Mouse (Mus musculus) embryonic facial prominence, embryonic 11.5 days (tissue): ENCODE measurements around the gene Bcl2. TPM values are rescaled to one million over a fixed set of nuclear protein-coding genes. Genes with fewer than 3 reads are reported as not detected.

ENCODE experiments used
- ATAC-seq: fragments of 200-750 bp; cut with Nextera tagmentation; replicated peaks from 2 replicates; pipeline ENCODE4 v1.8.0; 2017; ENCODE audit warnings: low read depth; ENCODE audit not compliant: insufficient number of reproducible peaks, low FRiP score, low TSS enrichment
- DNase-seq: peaks from one replicate; pipeline ENCODE4 v3.0.0-alpha.2; 2015; ENCODE audit warnings: low spot score
- H3K27ac ChIP-seq: fragments of 300-500 bp; sonication (generic); replicated peaks from 2 replicates; pipeline ENCODE4 v1.5.1; 2014; ENCODE audit warnings: mild to moderate bottlenecking, low read depth, low read length, control low read depth
- H3K27me3 ChIP-seq: fragments of 300-500 bp; sonication (generic); 2 replicates; pipeline ENCODE4 v1.6.1; 2014; ENCODE audit warnings: mild to moderate bottlenecking, low read length, moderate library complexity, mixed read lengths; ENCODE audit not compliant: control insufficient read depth, insufficient read depth
- H3K36me3 ChIP-seq: fragments of 300-500 bp; sonication (generic); replicated peaks from 2 replicates; pipeline ENCODE4 v1.6.1; 2014; ENCODE audit warnings: low read depth, mild to moderate bottlenecking, low read length, moderate library complexity, mixed read lengths; ENCODE audit not compliant: control insufficient read depth, insufficient read depth
- H3K4me1 ChIP-seq: fragments of 300-500 bp; sonication (generic); 2 replicates; pipeline ENCODE4 v1.6.1; 2014; ENCODE audit warnings: low read length, mixed read lengths; ENCODE audit not compliant: control insufficient read depth, insufficient read depth
- H3K4me2 ChIP-seq: fragments of 300-500 bp; sonication (generic); 2 replicates; pipeline ENCODE4 v1.6.1; 2014; ENCODE audit warnings: low read depth, mild to moderate bottlenecking, control low read depth, low read length, moderate library complexity
- H3K4me3 ChIP-seq: fragments of 300-500 bp; sonication (generic); 2 replicates; pipeline ENCODE4 v1.5.1; 2014; ENCODE audit warnings: low read depth, low read length, control low read depth
- H3K9ac ChIP-seq: fragments of 300-500 bp; sonication (generic); replicated peaks from 2 replicates; pipeline ENCODE4 v1.6.1; 2014; ENCODE audit warnings: mild to moderate bottlenecking, control low read depth, low read length
- H3K9me3 ChIP-seq: fragments of 300-500 bp; sonication (generic); replicated peaks from 2 replicates; pipeline ENCODE4 v1.6.1; 2016; ENCODE audit warnings: mild to moderate bottlenecking, low read length, inconsistent platforms, mixed read lengths; ENCODE audit not compliant: control insufficient read depth
- WGBS: fragments of 180-500 bp; shearing (Covaris S2); extraction: QIAGEN DNeasy Blood & Tissue Kit; methylation state at CpG from one replicate; pipeline ENCODE4 v1.1.7; 2014; 5-methylcytosine and 5-hydroxymethylcytosine counted together
- polyA plus RNA-seq: library from polyadenylated mRNA; unstranded; fragments of >200 nt; fragmentation: Nextera tagmentation; extraction: Ambion mirVana; gene quantifications from 2 replicates; pipeline ENCODE4 v1.2.1, GENCODE M21; 2014

Gene Bcl2
- polyA plus RNA-seq, 1 experiment from 2014 or later, result 7.1 TPM

DNA sequence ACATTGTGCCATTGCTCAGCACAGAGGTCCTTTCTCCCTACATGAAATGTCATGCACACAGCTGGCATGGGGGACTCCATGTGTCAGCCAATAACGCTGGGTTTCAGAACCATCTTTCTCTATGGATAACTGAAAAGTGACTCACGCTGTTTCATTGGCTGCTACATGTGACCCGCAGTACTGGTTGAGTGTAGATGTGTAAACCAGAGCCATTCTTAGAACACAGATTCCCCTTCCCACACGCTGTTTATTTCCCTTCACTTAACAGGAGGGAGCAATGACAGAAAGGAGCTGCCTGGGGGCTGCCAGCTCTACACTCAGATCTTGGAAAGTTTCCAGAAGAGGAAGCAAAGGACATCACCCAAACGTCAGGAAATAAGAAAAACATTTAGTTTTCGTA lies 143.7 kb downstream of the Bcl2 start:
- no peaks in the 10 kb centered on the region; the same call in 1 of the 2 replicates for H3K4me1 ChIP-seq
- 71% methylated on average over 6 of the region's 6 CpGs for WGBS
- no peak for ATAC-seq
- no peak overlapping the region for H3K4me3 ChIP-seq
- no peaks in the 10 kb centered on the region for H3K36me3 ChIP-seq
- DNase-seq, result no peak
- no peaks in the 10 kb centered on the region for H3K27me3 ChIP-seq
- H3K4me2 ChIP-seq, result no peak overlapping the region
- no peak overlapping the region for H3K27ac ChIP-seq
- H3K9me3 ChIP-seq, result no peaks in the 10 kb centered on the region
- no peak overlapping the region for H3K9ac ChIP-seq

DNA sequence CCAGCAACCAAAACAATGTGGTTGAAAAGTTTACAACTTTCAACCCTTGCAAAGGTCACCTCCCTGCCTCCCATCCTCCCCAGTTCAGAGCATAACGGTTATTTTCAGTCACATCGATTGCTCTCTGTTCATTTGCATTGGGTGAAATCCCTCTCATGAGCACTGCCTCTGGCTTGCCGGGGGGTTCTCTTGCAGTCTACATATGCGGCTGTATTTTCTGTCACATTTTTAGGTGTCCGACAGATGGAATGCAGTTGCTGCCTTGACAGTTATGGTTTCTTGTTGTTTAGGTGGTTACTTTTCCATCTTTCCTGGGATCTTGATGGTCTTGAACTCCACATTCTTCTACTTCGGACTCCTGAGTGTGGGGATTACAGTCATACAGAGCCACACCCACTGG lies 144.4 kb downstream of the Bcl2 start:
- Histone ChIP-seq H3K4me3 (no peak overlapping the region), H3K9ac (no peak overlapping the region), H3K27ac (no peak overlapping the region), H3K9me3 (no peaks in the 10 kb centered on the region), H3K4me2 (no peak overlapping the region), H3K27me3 (no peaks in the 10 kb centered on the region), H3K4me1 (no peaks in the 10 kb centered on the region; the same call in 1 of the 2 replicates), H3K36me3 (no peaks in the 10 kb centered on the region)
- DNase-seq (no peak), ATAC-seq (no peak)
- 88% methylated on average over 6 of the region's 6 CpGs for WGBS

DNA sequence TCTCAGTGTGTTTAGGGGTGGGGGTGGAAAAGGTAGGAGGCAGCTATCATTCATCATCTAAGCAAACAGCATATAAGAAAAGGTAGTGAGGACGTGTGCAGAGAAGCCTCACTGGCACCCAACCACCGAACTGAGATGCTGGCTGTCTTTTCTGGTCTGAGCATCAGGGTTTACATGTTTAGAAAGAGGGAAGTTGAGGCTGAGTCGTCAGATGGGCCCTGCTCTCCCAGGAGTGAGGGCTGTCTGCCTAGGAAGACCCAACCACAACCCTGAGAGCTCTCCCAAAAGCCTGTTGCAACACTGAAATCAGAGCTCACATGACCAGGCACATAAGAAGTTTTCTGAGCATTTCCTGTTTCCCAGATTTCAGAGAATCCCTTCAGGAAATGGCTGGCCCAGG lies 145.2 kb downstream of the Bcl2 start:
- ATAC-seq (no peak), DNase-seq (no peak)
- WGBS, result 91% methylated on average over 3 of the region's 3 CpGs
- Histone ChIP-seq H3K27ac (no peak overlapping the region), H3K4me1 (no peaks in the 10 kb centered on the region; the same call in 1 of the 2 replicates), H3K9ac (no peak overlapping the region), H3K4me2 (no peak overlapping the region), H3K27me3 (no peaks in the 10 kb centered on the region), H3K36me3 (no peaks in the 10 kb centered on the region), H3K4me3 (no peak overlapping the region), H3K9me3 (no peaks in the 10 kb centered on the region)

DNA sequence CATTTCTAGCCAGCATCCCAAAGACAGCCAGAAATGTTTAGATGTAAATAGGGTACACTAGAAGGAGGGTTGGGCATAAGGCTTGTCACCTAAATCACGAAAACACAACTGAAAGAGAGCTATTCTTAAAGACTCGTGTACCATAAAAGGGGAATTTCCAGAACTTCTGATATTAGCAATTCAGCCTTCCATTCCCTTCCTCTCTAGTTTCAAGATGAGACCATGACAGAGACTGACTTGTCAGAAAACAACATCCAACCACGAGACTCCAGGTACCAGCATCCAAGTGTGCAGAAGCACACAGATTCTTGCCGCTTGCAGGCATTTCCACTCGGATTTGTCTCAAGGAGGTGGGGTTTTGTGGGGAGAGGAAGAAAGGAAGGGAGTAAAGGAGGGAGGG lies 146.6 kb downstream of the Bcl2 start:
- DNase-seq (no peak), ATAC-seq (no peak)
- Histone ChIP-seq H3K4me3 (no peak overlapping the region), H3K9me3 (no peaks in the 10 kb centered on the region), H3K27me3 (no peaks in the 10 kb centered on the region), H3K4me1 (no peaks in the 10 kb centered on the region; the same call in 1 of the 2 replicates), H3K27ac (no peak overlapping the region), H3K4me2 (no peak overlapping the region), H3K36me3 (no peaks in the 10 kb centered on the region), H3K9ac (no peak overlapping the region)
- WGBS, result 64% methylated on average over 5 of the region's 5 CpGs

DNA sequence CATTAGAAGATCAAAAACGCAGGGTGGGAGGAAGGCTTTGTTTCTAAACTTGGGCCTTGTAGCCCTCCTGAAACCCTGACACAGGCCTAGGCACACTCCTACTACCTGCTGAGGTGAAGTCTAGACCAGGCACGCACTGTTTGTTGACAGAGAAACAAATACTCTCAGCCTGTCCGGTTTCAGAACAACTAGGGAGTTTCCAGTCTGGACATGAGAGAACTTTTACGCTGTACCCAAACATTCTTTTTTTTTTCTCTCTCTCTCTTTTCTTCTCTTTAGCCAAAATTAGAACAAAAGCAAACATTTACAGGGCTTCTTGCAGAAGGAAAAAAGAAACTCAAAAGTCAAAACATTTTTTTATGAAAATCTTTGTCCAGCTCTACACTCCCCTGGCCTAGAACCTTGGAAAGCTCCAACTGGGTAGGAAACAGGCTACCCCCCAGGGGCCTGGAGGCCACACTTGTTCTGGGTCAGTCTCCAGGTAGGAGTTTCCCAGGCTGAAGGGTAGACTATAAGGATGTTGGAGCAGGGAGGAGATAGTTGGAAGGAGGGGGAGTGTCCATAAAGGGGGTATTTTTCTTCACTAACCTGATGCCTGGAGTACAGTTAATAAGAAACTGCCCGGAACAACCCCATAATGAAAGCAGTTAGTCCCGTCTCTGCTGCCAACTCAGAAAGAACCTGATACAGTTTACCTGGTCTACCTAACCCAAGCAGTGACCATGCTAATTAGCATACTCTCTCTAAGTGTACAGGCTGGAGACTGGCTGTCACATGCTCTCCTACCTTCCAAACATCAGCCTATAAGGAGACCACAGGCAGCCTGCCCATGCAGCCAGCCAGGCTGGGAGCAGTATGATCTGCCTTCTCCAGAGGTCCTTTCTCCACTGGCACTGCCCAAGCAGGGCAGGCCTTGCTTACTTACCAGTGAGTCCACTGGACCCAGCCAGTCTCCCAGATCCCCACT lies 147.7 kb downstream of the Bcl2 start:
- Histone ChIP-seq H3K9ac (no peak overlapping the region), H3K4me1 (no peaks in the 10 kb centered on the region; the same call in 1 of the 2 replicates), H3K27ac (no peak overlapping the region), H3K4me3 (no peak overlapping the region), H3K4me2 (no peak overlapping the region), H3K36me3 (no peaks in the 10 kb centered on the region), H3K9me3 (no peaks in the 10 kb centered on the region), H3K27me3 (no peaks in the 10 kb centered on the region)
- WGBS, result 82% methylated on average over 6 of the region's 6 CpGs
- 0 out of 2 replicates have a peak, but pooled peaks have one; percentile 55 for ATAC-seq
- DNase-seq, result no peak

DNA sequence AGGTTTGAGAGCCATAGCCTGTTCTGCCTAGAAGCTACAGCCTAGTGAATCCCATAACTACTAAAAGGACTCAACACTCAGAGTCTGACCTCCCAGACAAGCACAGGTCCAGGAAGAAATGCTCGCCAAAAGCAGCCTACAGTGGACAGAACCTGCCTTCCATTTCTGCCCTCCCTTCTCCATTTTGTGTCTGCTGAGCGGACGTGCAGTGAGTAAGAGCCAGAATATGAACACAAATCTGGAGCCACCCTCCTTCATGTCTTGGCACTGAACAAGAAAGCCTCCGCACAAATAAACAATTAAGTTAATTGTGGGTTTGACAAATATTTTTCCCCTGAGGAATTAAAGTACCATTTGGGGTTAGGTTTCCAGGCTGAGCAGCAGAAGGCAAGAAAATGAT lies 148.8 kb downstream of the Bcl2 start:
- Histone ChIP-seq H3K36me3 (no peaks in the 10 kb centered on the region), H3K27me3 (no peaks in the 10 kb centered on the region), H3K9me3 (no peaks in the 10 kb centered on the region), H3K27ac (no peak overlapping the region), H3K4me2 (no peak overlapping the region), H3K9ac (no peak overlapping the region), H3K4me3 (no peak overlapping the region), H3K4me1 (no peaks in the 10 kb centered on the region; the same call in 1 of the 2 replicates)
- ATAC-seq (no peak), DNase-seq (no peak)
- 74% methylated on average over 4 of the region's 4 CpGs for WGBS

DNA sequence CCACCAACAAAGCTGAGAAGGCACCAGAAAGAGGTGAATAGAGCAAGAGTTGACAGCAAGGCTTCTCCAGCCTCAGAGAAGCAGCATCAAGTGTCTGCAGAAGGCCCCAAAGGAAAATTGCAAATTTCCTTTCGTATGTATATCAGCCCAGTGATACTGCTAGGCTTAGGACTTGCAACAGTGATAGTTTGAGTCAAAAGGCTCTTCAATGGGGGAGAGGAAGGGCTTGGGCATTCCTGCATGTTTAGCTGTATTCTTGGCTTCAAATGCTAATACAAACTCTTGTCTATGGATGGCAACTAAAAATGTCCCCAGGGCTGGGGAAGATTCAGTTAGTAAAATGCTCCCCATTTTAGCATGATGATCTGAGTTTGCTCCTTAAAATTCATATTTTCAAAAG lies 149.6 kb downstream of the Bcl2 start:
- ATAC-seq (no peak), DNase-seq (no peak)
- Histone ChIP-seq H3K27me3 (no peaks in the 10 kb centered on the region), H3K27ac (no peak overlapping the region), H3K9ac (no peak overlapping the region), H3K4me2 (no peak overlapping the region), H3K4me1 (no peaks in the 10 kb centered on the region; the same call in 1 of the 2 replicates), H3K9me3 (no peaks in the 10 kb centered on the region), H3K36me3 (no peaks in the 10 kb centered on the region), H3K4me3 (no peak overlapping the region)
- 68% methylated on average over 1 of the region's 1 CpGs for WGBS

DNA sequence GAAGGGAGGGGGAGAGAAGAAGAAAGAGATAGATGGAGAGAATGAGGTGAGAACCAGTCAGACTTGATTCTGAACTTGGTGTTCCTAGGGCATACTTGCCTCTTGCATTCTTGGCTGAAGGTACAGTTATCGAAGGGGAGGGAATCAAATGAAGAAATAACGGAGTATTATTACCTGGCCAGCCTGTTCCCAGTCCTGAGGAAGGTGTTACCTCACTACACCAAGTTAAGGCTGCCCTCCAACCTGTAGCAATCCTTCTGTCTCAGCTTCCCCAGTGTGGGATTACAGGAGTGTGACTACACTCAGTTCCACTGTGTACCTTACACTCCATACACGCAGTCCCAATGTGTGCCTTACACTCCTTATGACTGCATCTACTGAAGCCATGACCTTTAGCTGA lies 151.3 kb downstream of the Bcl2 start:
- no peak overlapping the region for H3K4me3 ChIP-seq
- ATAC-seq (no peak), DNase-seq (no peak)
- no peaks in the 10 kb centered on the region for H3K4me1 ChIP-seq
- H3K9ac ChIP-seq, result no peak overlapping the region
- whole genome bisulfite sequencing, result 88% methylated on average over 3 of the region's 3 CpGs
- no peaks in the 10 kb centered on the region for H3K9me3 ChIP-seq
- H3K27ac ChIP-seq, result no peak overlapping the region
- no peak overlapping the region for H3K4me2 ChIP-seq
- no peaks in the 10 kb centered on the region for H3K27me3 ChIP-seq
- H3K36me3 ChIP-seq, result no peaks in the 10 kb centered on the region
